Mouse (Mus musculus): Measurements from ENCODE around the gene Daam1. TPM values are rescaled to one million over a fixed set of nuclear protein-coding genes. Genes with fewer than 3 reads are reported as not detected.

The Daam1 gene
- polyA plus RNA-seq, 1 experiment from 2014 or later = 16.9 TPM

DNA sequence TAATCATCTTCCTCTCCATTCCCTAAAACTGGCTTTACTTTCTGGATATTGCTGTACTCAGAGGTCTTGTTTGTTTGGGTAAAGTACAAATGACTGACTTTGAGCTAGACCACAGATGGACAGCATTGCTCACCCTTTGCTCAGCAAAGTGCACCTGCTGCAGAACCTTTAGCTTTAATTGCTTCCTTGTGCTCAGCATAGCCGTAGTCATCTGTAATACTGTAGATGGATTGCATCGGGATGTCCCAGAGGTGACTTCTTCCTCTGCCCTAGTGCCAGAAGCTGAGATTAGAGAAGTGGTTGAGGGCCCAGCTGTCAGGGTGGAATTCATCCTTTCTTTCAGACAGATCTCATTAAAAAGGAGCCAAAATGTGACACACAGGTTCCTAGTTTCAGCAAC lies 56.1 kb downstream of the Daam1 start:
- H3K4me2 ChIP-seq (replicated peaks) = no peak overlapping the region
- ATAC-seq (ENCODE audit: low FRiP score, low read depth) = no peak

DNA sequence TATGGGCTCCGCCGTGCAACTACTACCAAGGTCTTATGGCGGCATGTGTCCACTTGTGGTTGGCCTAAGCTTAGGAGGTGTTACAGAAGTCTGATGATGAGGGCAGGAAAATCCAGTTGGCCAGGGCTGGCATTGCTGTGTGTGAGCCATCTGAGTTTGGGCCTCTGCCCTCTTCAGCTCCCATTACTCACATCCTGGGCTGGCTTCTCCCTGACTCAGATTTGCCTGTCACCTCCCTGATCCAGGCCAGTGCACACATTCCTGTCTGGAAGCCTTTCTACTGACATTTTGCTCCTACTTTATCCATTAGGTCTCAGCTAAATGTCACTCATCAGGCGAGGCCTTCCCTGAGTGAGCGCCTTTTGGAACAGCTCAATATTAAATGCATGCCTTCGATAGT lies 57.5 kb downstream of the Daam1 start:
- Histone ChIP-seq H3K27ac (replicated peaks) (no peak overlapping the region), H3K4me1 (peaks cover 30% of the 10 kb centered on the region)
- ATAC-seq (ENCODE audit: low FRiP score, low read depth) = no peak

More for the DNA sequence above, 56.1 kb downstream of the Daam1 start:
- Histone ChIP-seq H3K36me3 (no peaks in the 10 kb centered on the region), H3K4me3 (no peak overlapping the region), H3K4me1 (peaks cover 24% of the 10 kb centered on the region), H3K9me3 (no peaks in the 10 kb centered on the region), H3K27ac (replicated peaks) (no peak overlapping the region), H3K27me3 (no peaks in the 10 kb centered on the region), H3K9ac (replicated peaks) (no peak overlapping the region)
- WGBS = 67% methylated on average over 2 of the region's 2 CpGs

DNA sequence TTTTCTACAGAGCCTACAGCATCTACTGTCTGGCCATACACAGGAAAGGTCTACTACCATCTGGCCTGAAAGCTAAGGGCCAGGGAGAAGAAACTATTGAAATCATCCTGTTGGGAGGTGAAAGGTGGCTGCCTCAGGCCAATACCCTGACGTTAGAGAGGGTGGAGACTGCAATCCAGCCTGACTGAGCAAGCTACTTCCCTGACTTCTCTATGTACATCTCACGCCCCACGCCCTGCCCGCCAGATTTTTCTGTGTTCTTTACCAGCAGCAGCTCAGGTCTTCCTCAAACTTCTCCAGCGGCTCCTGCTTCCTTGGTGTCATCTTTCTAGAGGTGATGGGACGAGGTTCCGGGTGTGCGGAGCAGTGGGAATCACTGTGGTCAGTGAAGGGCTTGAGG lies 58.4 kb downstream of the Daam1 start:
- Histone ChIP-seq H3K36me3 (no peaks in the 10 kb centered on the region), H3K4me1 (peaks cover 33% of the 10 kb centered on the region), H3K4me2 (replicated peaks) (no peak overlapping the region), H3K9me3 (no peaks in the 10 kb centered on the region), H3K9ac (replicated peaks) (no peak overlapping the region), H3K27me3 (no peaks in the 10 kb centered on the region), H3K4me3 (no peak overlapping the region), H3K27ac (replicated peaks) (no peak overlapping the region)
- ATAC-seq (ENCODE audit: low FRiP score, low read depth) = no peak
- WGBS = 87% methylated on average over 8 of the region's 8 CpGs

More for the DNA sequence above, 57.5 kb downstream of the Daam1 start:
- H3K27me3 ChIP-seq = no peaks in the 10 kb centered on the region
- no peaks in the 10 kb centered on the region for H3K36me3 ChIP-seq
- no peak overlapping the region for H3K4me2 ChIP-seq (replicated peaks)
- no peaks in the 10 kb centered on the region for H3K9me3 ChIP-seq
- H3K9ac ChIP-seq (replicated peaks) = no peak overlapping the region
- no peak overlapping the region for H3K4me3 ChIP-seq
- 92% methylated on average over 6 of the region's 6 CpGs for WGBS

DNA sequence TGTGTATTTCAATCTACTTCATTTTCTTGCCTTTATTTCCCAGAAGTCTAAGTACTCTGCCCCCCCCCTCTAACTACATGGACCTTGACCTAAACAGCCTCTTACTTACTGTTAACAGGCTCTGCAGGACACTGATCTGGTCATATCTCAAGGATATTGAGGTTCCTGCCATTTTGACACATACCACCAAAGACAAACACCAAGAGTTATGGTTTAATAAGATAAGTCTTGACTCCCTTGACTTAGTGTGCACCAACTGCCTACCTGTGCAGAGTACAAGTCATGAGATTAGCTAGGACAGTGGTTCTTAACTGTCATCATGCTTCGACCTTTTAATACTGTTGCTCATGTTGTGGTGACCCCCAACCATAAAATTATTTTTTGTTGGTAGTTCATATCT lies 59.4 kb downstream of the Daam1 start:
- Histone ChIP-seq H3K27ac (replicated peaks) (no peak overlapping the region), H3K36me3 (no peaks in the 10 kb centered on the region), H3K9me3 (no peaks in the 10 kb centered on the region), H3K4me3 (no peak overlapping the region), H3K4me1 (peaks cover 33% of the 10 kb centered on the region), H3K9ac (replicated peaks) (no peak overlapping the region), H3K4me2 (replicated peaks) (no peak overlapping the region), H3K27me3 (no peaks in the 10 kb centered on the region)
- WGBS = 97% methylated on average over 1 of the region's 1 CpGs
- no peak for ATAC-seq (ENCODE audit: low FRiP score, low read depth)

DNA sequence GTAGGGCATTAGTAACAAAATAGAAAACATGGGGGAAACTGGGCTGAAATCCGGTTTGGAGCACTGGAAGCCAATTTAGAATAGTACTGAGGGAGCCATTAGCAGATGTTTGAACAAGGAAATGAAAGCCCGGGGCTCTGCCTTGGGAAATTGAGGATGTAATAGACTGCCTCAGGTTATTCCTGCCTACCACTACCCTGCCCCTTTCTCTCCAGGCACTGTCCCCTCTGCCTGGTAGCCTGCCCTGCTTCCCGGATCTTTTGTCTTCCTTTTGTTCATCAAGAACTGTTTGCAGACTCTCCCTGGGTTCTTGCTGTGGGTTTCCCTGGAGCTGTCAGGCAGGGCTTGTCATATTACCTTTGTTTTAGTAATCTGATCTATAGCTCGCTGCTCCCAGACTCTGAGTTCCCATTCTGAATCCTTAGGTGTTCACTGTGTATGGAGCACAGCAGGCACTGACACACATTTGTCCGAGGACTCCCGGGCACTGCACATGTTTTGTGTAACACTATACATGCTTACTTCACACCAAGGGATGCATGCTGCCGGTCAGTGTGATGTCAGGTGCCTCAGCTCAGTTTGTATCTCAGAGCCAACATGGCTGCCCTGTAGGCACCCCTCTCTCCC lies 61.0 kb downstream of the Daam1 start:
- ATAC-seq (ENCODE audit: low FRiP score, low read depth) = no peak
- Histone ChIP-seq H3K9ac (replicated peaks) (no peak overlapping the region), H3K36me3 (0 out of 2 replicates have a peak, but pooled peaks cover 2% of the 10 kb centered on the region), H3K4me2 (replicated peaks) (no peak overlapping the region), H3K4me1 (peaks cover 25% of the 10 kb centered on the region), H3K9me3 (no peaks in the 10 kb centered on the region), H3K27me3 (no peaks in the 10 kb centered on the region), H3K27ac (replicated peaks) (peak overlapping the region; percentile 39), H3K4me3 (no peak overlapping the region)
- WGBS = 46% methylated on average over 7 of the region's 7 CpGs

DNA sequence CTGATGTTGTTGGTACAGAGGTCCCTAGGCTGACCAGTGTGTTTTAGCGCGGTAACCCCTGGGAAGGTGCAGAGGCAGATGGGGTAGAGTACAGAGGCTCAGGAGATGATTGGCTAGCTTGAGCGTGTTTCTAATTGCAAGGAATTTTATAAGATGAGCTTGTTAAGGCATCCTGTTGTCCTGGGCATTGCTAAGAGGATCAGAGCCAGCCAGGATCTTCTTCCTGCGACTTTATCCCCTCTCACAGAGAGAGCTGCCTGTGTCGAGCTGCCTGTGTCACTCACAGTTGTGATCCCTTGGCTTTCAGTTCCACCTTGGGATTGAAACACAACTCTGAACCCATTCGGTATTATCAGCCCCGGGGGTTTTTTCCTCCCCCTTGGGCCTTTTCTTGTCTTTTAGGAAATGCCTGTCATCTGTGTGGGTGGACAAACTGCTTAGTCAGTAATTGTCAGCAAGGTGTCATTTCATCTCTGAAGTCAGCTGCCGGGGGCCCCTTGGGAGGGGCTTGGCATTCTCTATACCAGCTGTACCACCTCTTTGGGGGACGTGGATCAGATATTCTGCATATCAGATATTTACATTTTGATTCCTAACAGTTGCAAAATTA lies 62.2 kb downstream of the Daam1 start:
- Histone ChIP-seq H3K4me1 (peaks cover 21% of the 10 kb centered on the region), H3K9ac (replicated peaks) (no peak overlapping the region), H3K4me3 (no peak overlapping the region), H3K27me3 (no peaks in the 10 kb centered on the region), H3K4me2 (replicated peaks) (no peak overlapping the region), H3K9me3 (no peaks in the 10 kb centered on the region), H3K27ac (replicated peaks) (no peak overlapping the region), H3K36me3 (peaks cover 12% of the 10 kb centered on the region; the same call in 1 of the 2 replicates)
- no peak for ATAC-seq (ENCODE audit: low FRiP score, low read depth)
- 51% methylated on average over 9 of the region's 9 CpGs for WGBS

DNA sequence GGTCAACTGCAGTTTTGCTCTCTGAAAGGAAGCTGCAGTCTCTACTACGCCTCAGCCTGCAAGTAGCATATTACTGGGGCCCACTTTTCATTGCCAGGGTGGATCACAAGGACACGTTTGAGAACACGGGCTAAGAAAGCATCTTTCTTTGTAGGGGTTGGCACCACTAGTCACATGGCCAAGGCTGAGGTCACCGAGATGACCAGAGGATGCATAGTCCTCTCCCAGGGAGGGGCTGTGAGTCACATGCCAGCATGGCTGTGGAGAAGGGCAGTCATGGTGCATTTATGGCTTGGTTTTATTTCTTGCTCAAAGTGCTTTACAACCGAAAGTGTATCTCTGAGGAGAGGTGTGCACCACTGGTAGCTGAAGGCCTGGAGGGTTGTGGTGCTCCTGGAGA lies 67.4 kb downstream of the Daam1 start:
- no peaks in the 10 kb centered on the region for H3K27me3 ChIP-seq
- H3K4me3 ChIP-seq = no peak overlapping the region
- no peak overlapping the region for H3K9ac ChIP-seq (replicated peaks)
- 85% methylated on average over 5 of the region's 5 CpGs for WGBS
- no peak overlapping the region for H3K27ac ChIP-seq (replicated peaks)
- H3K4me2 ChIP-seq (replicated peaks) = no peak overlapping the region
- peaks cover 37% of the 10 kb centered on the region for H3K36me3 ChIP-seq
- H3K9me3 ChIP-seq = no peaks in the 10 kb centered on the region
- peaks cover 5% of the 10 kb centered on the region for H3K4me1 ChIP-seq
- no peak for ATAC-seq (ENCODE audit: low FRiP score, low read depth)

DNA sequence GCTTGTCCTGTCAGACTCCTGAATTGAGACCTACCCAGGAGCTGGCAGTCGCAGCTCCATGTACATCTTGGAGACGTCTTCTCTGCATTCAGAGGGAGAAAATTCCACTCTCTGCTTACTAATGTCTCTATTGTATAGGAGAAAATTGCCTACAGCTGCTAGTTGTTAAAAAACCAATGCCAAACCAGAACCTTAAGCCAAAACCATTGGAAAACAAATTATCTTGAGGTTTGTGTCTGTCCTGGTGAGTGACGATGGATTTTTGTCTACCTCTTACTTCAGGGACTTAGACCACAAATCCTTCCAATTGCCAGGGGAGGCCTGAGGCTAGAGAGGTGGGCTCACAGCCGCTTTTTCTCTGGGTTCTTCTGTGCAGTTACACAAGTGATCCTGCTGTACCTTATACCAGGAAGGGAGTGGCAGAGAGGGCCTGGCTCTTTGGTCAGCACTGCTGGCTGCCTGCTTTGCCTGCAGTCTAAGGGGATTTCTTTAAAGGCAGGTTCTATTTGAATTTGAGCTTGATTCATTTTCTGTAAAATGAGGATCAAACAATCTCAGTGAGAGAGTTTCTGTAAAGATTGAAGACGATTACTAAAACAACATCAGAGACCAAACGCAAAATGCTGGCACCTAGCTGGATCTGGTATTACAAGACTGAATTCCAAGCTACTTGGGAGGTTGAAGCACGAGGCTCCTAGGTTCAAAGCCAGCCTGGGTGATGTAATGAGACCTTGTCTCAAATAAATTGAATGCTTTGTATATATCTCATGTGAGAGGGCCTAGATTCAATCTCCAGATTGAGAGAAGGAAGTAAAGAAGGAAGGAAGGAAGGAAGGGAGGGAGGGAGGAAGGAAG lies 68.0 kb downstream of the Daam1 start:
- Histone ChIP-seq H3K4me2 (replicated peaks) (no peak overlapping the region), H3K27ac (replicated peaks) (no peak overlapping the region), H3K9ac (replicated peaks) (no peak overlapping the region), H3K9me3 (no peaks in the 10 kb centered on the region), H3K36me3 (peaks cover 37% of the 10 kb centered on the region), H3K27me3 (no peaks in the 10 kb centered on the region), H3K4me3 (no peak overlapping the region), H3K4me1 (no peaks in the 10 kb centered on the region)
- WGBS = 81% methylated on average over 7 of the region's 7 CpGs
- no peak for ATAC-seq (ENCODE audit: low FRiP score, low read depth)

DNA sequence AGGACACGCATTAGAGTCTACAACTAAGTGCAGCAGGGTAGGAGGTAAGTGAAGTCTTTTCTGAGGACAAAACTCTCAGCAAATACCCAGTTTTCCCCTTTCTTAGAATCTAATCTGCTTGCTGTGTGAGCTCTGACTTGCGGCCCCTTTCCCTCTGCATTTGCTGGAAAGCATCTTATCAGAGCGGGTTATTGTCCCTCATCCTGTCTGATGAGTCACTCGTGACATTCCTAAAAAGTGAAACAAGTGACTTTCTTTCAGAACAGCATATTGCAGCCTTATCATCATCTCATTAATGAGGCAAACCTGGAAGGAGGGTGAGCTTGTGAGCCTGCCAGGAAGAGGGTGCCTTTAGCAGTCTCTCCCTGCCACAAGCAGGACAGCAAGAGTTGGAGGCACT lies 68.7 kb downstream of the Daam1 start:
- H3K4me2 ChIP-seq (replicated peaks) = no peak overlapping the region
- peaks cover 37% of the 10 kb centered on the region for H3K36me3 ChIP-seq
- no peaks in the 10 kb centered on the region for H3K4me1 ChIP-seq
- no peaks in the 10 kb centered on the region for H3K27me3 ChIP-seq
- ATAC-seq (ENCODE audit: low FRiP score, low read depth) = no peak
- H3K9me3 ChIP-seq = no peaks in the 10 kb centered on the region
- H3K9ac ChIP-seq (replicated peaks) = no peak overlapping the region
- H3K27ac ChIP-seq (replicated peaks) = no peak overlapping the region
- H3K4me3 ChIP-seq = no peak overlapping the region
- 87% methylated on average over 4 of the region's 4 CpGs for WGBS

DNA sequence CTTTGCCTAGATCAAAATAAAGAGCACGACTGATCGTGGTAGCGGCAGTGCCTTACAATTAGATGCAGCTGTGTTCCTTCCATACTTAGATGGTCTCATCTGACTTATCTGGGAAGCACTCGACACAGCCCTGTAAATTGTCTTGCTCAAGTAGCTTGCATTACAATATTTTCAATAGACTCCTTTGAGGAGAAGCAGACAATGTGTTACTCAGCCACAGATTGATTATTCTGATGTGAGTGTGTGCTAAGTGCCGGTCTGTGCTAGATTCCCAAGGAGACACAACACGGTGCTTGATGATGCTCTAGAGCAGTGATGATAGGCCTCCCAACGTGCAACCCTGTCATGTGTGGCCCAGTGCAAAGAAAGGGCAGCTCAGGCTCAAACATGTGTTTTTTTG lies 70.3 kb downstream of the Daam1 start:
- WGBS = 81% methylated on average over 7 of the region's 7 CpGs
- H3K9me3 ChIP-seq = no peaks in the 10 kb centered on the region
- no peak for ATAC-seq (ENCODE audit: low FRiP score, low read depth)

DNA sequence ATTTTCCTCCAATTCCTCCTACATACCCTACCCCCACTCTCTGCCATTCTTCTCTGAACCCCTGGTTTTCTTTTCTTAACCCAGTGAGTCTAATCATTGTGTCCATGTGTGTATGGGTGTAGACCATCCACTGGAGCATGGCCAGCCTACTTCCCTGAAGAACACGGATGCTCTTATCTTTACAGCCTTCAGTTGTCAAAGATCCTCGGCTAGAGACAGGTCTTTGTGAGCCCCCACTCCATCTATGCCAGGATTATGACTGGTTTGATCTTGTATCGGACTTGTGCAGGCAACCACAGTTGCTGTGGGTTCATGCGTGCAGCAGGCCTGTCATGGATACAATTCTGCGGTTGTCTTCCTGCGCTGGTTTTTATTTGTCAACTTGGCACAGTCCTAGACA lies 71.0 kb downstream of the Daam1 start:
- WGBS = 92% methylated on average over 6 of the region's 6 CpGs
- ATAC-seq (ENCODE audit: low FRiP score, low read depth) = no peak
- no peak overlapping the region for H3K9ac ChIP-seq (replicated peaks)

More for the DNA sequence above, 70.3 kb downstream of the Daam1 start:
- Histone ChIP-seq H3K4me2 (replicated peaks) (no peak overlapping the region), H3K9ac (replicated peaks) (no peak overlapping the region), H3K36me3 (peaks cover 37% of the 10 kb centered on the region), H3K4me1 (peaks cover 7% of the 10 kb centered on the region), H3K4me3 (no peak overlapping the region; the same call in 1 of the 2 replicates), H3K27me3 (no peaks in the 10 kb centered on the region), H3K27ac (replicated peaks) (no peak overlapping the region)

DNA sequence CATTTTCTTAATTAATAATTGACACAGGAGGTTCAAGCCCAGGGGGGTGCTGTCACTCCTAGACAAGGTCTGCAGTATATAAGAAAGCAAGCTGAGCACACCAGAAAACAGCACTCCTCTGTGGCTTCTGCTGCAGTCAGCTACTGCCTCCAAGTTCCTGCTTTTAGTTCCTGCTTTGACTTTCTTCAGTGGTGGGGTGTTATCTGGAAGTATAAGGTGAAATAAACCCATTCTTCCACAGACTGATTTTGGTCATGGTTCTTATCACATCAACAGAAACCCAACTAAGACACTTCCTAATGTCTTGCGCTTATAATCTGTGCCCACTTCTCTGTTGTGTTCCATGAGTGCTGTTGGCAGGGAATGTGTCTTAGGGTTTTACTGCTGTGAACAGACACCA lies 71.4 kb downstream of the Daam1 start:
- H3K4me3 ChIP-seq = no peak overlapping the region
- ATAC-seq (ENCODE audit: low FRiP score, low read depth) = no peak
- H3K27me3 ChIP-seq = no peaks in the 10 kb centered on the region
- H3K9me3 ChIP-seq = no peaks in the 10 kb centered on the region
- H3K27ac ChIP-seq (replicated peaks) = no peak overlapping the region
- H3K9ac ChIP-seq (replicated peaks) = no peak overlapping the region
- 100% methylated on average over 1 of the region's 1 CpGs for WGBS
- H3K4me2 ChIP-seq (replicated peaks) = no peak overlapping the region
- peaks cover 30% of the 10 kb centered on the region for H3K36me3 ChIP-seq
- peaks cover 18% of the 10 kb centered on the region for H3K4me1 ChIP-seq

More for the DNA sequence above, 71.0 kb downstream of the Daam1 start:
- no peak overlapping the region for H3K27ac ChIP-seq (replicated peaks)
- H3K4me1 ChIP-seq = peaks cover 14% of the 10 kb centered on the region
- H3K27me3 ChIP-seq = no peaks in the 10 kb centered on the region
- peaks cover 35% of the 10 kb centered on the region for H3K36me3 ChIP-seq
- no peak overlapping the region for H3K4me2 ChIP-seq (replicated peaks)
- H3K4me3 ChIP-seq = no peak overlapping the region
- H3K9me3 ChIP-seq = no peaks in the 10 kb centered on the region

Measured in midbrain, embryonic 12.5 days (tissue).